Mouse (Mus musculus) urinary bladder, postnatal 4 days (tissue): ENCODE results near the gene D930048N14Rik.
"Not testable (repeated sequence)": the region's sequence is repeated elsewhere in the genome, so short reads cannot be mapped to it uniquely, and the experiment has no call there.

Experiments
- DNase-seq, 2 experiments: peaks; one replicate each; pipeline ENCODE4 v3.0.0; 2021 to 2022; ENCODE audit warnings: low spot score in 2 of 2

The D930048N14Rik gene

DNA sequence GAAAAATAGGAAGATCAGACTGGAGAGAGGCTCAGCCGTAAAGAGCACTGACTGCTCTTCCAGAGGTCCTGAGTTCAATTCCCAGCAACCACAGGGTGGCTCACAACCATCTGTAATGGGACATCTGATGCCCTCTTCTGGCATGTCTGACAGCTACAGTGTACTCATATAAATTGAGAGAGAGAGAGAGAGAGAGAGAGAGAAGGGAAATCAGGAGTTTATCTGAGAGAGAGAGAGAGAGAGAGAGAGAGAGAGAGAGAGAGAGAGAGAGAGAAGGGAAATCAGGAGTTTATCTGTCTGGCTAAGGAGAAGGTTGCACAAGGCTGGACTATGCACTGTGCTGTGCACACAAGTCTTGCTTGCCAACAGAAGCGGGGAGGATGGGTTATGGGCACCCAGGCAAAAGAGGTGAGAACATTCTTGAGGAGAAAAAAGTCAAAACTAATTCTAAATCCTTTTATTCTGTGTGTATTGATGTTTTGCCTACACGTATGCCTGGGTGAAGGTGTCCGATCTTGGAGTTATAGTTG, 2.2 kb downstream of the D930048N14Rik start:
- no peak for DNase-seq

DNA sequence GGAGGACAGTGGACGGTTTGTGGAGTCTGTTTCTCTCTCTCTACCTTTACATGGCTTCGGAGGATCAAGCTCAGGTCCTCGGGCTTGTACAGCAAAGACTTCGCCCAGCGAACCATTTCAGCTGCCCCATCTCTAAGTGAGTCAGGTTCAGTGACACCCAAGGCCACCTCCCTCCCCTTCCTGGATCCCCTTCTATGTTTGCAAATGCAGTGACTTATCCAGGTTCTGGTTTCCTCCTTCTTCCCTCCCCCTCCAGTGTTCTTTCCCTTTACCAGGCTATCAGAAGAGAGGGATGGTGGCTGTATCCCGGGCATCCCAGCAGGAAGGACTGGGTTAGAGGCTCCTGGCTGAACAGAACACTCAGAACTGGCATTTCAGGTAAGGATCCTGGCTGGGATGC, 3.0 kb downstream of the D930048N14Rik start:
- DNase-seq, result no peak

DNA sequence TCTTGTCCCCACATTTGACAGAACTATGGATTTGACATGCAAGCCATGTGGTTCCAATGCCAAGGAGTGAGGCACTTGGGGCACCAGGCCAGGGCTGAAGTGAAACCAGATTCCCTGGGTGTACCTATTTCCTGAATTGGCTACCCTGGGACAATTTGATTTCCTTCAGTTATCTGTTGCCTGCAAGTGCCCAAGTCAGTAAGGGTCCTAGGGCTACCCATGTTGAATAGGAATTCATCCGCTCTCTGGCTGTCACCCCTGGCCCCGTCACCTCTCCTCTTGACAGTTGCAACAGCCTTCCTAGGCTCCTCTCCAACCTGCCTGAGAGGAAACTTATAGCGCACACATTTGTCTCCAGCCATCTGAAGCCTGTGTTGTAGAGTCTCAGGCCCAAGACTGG, 4.1 kb downstream of the D930048N14Rik start:
- no peak for DNase-seq

DNA sequence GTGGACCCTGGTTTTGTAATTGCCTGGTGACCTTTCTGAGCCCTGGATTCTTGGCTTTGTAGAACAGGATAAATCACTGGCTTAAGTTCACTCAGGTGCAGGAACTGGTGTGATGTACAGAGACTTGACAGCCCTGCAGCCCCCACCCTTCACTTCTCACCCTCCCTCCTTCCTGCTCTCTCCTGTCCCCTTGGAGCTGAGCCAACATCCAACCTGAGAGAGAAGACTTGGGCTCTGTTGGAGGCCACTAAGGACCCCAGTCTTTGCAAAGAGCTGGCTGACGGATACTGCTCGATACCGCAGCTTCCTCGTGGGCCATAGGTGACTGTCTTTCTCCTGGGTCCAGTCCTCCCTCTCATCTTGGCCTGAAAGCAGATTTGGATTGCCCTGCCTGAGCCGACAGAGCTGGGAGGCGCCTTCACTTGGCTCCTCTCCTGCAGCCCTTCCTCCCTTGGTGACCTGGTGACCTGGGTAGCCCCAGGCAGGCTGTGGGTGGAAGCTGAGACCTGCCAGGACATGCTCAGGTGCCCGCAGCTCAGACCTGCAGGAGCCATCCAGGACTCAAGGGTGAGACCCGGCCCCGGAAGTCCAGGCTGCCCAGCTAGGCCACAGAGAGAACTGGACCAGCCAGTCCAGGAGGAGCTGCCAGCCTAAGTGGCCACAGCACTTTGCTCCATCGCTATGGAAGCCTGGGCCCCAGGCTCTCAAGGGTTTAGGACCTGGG, 6.2 kb downstream of the D930048N14Rik start:
- no peak for DNase-seq

DNA sequence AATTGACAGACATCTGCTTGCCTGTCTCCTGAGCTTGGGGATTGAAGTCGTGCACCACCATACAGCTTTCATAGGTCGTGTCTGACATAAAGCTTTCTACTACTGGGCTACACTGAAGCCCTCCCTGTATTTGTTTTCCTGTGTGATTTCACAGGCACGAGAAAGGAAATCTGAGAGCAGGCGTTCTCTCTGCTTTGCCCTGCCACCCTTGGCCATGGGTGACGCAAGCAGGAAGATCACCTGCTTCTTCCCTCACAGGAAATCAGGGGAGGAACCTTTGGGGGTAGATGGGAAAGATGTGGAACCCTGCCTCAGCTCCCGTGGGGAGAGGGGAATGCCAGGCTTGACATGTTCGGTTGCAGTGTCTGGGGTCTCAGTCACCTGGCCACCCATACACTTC, 7.5 kb downstream of the D930048N14Rik start:
- no peak for DNase-seq

DNA sequence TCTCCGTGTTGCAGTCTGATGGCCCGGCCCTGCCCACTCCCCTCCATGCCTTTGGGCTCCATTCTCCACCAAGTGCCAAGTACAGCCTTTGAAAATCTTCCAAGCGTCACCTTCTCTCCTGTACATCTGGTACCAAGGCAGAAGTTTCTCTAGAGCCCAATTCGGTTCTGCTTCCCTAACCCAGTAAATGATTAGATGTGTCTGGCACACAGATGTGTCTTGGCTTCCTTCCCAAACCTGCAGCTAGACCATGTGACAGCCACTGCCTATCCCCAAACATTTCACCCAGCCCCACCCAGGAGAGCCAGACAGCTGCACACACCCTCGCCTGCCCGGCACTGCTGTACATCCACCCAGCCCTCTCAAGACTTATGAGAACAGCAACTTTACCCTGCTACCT, 8.0 kb downstream of the D930048N14Rik start:
- no peak for DNase-seq

DNA sequence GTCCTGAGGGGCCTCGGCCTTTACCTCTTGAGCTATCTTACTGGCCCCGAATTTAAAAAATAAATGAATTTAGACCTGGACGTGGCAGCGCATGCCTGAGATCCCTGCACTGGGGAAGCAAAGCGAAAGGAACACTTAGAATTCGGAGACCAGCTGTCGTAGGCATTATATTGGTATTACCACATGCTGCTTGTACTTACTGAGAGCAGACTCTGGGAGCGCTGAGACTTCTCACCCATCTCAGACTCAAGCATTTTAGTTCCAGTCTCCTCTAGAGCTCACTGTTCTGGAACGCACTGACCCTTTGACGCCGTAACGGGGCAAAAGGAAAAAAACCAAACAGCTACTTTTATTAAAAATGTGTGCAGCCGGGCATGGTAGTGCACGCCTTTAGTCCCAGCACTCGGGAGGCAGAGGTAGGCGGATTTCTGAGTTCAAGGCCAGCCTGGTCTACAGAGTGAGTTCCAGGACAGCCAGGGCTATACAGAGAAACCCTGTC, 11.2 kb downstream of the D930048N14Rik start:
- no peak for DNase-seq

DNA sequence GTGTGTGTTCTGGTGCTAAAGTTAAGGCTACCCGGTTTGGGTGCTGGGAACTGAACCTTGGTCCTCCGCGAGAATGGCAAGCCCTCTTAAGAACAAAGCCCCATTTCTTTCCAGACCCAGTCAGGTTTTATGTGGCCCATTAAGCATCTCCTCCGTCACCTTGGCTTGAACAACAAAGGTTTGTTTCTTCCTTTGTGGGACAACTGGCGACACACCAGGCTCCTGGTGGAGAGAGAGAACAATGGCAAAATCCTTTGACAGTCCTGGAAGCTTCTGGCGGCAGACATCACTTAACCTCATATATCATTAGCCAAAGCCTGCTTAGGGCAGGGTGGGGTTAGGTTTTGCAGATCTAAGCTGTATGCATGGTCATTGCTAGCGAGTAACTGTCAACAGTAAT, 11.9 kb downstream of the D930048N14Rik start:
- DNase-seq, result no peak

DNA sequence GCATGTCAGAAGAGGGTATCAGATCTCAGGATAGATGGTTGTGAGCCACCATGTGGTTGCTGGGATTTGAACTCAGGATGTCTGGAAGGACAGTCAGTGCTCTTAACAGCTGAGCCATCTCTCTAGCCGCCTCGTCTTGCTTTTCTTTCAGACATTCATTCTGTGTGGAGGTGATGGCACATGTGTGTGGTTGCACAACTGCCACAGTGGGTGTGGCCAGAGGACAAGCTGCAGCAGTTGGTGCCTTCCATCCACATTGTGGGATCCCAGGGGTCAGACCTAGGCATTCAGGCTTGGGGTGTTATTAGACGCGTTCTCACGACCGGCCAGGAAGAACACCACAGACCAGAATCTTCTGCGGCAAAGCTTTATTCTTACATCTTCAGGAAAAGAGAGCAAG, 14.0 kb downstream of the D930048N14Rik start:
- not testable (repeated sequence) for DNase-seq

DNA sequence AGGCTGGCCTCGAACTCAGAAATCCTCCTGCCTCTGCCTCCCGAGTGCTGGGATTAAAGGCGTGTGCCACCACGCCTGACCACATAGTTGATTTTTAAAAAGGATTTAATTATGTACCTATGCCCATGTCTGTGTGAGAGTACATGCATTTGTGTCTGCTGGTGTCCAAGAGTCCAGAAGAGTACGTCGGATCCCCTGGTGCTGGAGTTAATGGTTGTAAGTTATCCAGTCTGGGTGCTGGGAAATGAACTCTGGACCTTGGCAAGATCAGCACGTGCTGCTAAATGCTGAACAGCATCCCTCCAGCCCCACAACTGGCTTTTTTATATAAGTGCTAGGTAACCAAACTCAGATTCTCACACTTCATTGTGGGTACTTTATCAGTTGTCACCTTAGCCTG, 20.1 kb downstream of the D930048N14Rik start:
- no peak for DNase-seq

DNA sequence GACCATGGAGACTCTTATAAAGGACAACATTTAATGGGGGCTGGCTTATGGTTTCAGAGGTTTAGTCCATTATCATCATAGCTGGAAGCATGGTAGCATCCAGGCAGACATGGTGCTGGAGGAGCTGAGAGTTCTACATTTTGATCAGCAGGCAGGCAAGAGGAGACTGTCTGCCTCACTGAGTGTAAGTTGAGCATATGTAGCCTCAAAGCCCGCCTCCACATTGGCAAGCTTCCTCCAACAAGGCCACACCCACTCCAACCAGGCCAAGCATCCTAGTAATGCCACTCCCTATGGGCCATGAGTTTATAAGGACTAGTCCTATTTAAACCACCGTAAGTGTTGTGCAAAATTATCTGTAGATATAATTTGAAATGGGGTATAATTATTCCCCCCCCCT, 20.6 kb downstream of the D930048N14Rik start:
- no peak for DNase-seq

DNA sequence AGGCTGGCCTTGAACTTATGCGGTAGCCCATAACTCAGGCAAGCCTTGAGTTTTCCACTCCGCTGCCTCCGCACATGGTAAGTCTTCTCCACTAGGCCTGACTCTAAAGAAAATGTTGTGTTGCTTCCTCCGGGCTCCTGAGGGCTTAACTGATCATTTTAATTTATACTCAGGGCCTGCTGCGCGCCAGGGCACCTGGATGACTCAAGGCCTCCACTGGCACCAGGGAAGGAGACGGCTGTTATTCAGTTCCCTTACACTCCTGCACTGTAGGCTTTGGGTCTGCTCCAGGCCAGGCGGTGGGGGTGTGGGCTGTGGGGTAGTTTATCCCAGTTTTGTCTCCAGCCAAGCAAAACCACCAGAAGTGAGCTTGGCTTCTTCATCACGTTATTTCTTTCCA, 22.5 kb downstream of the D930048N14Rik start:
- DNase-seq, result no peak

DNA sequence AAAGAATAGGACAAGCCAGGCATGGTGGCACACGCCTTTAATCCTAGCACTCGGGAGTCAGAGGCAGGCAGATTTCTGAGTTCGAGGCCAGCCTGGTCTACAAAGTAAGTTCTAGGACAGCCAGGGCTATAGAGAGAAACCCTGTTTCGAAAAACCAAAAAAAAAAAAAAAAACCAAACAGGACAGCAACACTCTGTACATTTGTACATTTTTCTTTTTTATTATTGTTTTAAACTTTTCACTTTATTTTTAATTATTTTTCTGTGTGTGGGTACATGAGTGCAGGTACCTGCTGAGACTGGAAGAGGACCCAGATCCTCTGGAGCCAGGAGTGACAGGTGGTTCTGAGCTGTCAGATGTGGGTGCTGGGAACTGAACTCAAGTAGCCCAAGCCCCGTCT, 24.6 kb downstream of the D930048N14Rik start:
- no peak for DNase-seq

DNA sequence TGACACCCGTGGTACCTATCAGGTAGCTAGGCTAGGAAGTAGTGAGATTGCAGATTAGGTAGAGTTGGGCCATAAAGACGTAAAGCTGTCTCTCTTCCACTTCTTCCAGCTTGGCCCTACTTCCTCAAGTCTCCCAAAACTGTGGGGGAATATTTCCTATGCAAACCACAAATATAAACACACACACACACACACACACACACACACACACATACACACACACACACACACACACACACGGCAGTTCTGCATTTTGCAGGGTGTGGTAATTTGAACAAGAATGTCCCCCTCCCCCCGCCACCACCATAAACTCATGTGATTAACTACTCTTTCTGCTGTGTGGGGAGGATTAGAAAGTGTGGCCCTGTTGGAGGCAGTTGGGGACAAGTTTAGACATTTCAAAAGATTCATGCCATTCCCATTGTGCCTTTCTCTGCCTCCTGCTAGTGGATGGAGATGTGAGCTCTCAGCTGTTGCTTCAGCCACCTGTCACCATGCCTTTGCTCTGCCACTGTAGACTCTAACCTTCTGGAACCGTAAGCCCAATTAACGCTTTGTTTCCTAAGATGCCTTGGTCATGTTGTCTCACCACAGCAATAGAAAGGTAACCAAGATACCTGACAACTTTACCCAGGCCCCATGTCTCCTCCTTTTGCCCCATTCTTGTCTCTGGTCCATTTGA, 27.1 kb downstream of the D930048N14Rik start:
- no peak for DNase-seq

DNA sequence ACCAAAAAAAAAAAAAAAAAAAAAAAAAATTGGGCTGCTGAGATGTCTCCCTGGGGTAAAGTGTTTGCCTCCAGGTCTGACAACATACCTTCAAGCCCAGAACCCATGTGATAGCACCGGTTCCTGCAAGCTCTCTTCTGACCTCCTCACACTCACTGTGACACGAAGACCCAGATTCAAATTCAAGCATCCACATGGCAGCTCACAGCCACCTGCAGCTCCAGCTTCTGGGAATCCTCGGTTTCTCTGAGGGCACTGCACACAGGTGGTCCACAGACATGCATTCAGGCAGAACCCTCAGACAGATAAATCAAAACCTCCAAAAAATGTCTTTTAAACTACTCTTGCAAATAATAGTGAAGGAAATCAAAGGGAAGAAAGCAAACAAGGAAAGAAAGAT, 28.7 kb downstream of the D930048N14Rik start:
- peak in 1 of 2 experiments; percentile 50 for DNase-seq

DNA sequence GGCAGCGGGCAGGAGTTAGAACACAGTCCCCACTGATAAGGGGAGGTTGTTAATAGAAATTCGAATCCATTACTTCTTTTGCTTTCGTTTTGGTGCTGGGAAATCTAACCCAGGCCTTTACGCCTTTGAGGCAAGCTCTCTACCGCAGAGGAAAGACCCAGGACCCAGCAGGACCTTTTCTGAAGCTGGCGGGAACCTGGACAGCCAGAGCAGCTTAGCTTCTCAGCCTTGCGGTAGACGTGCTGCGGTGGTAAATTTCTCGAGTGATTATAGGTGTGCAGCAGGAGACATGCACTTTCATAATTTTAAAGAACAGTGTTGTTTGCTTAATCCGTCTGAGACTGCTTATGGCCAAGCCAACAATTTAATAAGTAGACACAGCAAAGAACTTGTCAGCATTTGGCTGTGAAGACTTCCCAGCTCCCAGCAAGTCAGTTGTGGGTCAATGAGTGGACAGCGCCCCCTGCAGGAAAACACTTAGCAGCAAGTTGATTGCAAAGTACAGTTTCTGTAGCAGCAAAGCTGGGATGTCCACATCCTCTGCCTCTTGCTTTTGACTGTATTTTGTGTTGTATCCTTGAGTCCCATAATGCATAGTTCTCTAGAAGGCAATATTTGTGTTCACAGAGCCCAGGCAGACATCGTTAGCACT, 30.7 kb downstream of the D930048N14Rik start:
- DNase-seq, result peak; percentile 76 to 89

DNA sequence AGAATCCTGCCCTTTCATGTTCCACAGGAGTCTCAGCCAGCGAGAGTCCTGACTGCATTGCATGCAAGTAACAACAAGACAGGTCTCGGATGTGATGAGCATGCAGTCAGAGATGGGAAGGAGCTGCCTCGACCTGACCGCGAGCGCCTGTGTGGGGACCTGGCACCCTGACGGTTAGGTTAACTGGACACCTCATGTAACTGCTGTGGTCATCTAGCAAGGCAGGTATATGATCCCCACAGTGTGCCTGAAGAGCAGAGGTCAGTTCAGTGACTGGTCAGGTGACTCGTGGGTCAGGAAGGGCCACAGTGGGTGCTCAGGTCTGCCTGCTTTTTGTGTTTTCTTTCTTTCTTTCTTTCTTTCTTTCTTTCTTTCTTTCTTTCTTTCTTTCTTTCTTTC, 31.2 kb downstream of the D930048N14Rik start:
- DNase-seq, result peak in 1 of 2 experiments; percentile 54

DNA sequence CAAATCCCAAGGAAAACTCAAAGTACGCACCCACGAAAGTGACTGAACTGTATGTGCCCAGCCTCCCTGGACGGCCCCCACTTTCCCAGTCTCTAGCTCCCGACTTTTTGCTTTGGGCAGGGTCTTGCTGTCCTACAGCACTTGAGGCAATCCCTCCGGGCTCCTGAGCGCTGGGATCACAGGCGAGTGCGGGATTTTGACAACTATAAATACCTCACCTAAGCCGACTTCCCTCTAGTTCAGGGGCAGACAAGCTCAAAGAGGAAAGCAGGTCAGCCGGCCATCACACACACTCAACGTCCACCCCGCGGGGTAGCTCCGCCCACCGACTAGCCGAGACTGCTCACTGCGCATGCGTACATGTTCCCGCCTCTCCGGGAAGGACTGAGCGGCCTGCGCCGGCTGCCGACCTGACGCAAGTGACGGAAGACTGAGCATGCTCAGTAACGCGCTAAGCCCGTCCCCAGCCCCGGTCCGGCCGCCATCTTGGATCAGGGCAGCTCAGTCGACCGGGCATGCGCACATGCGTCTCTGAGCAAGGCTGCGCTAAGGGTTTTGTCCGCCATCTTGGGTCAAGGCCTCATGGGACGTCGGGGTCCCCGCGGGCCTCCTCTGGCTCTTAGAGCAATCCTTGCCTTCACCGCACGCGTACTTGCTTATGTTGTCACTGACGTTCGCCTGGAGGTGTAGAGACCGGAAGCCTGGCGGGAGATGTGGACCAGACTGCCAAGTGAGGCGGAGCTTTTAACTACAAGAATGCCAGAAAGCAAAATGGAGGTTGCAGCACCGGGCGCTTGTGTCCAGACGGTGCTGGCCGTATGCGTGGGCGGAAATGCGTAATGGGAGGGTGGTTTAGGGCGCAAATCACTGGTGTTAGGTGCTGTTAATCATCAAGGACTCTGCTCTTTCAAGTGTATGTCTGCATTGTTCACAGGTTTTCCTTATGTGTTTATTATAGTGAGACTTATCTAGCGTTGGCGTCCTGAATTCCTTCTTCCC, 37.9 kb downstream of the D930048N14Rik start, which contains the start of gene 0610009B22Rik:
0610009B22Rik (minus strand) TSS at position 545 of the 999 bp plus-strand sequence.
- peak; percentile 100 for DNase-seq

DNA sequence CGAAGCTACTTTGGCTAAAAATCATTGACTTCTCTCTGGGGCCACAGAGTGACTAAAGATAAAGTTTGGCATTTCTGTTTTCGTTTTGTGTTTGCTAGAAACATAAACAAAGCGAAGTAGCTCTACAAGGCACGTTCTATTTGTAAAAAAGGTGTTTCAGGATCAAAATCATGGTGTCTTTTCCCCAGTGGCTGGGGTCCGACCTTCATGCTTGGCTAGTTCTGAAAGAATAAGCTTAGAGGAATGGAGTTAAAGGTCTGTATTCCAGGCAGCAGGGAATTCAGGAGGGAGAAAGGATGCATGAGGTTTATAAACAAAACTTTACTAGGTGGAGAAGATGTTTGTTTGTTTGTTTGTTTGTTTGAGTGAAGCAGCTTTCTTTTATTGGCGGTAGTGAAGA, 38.6 kb downstream of the D930048N14Rik start:
- DNase-seq, result no peak

DNA sequence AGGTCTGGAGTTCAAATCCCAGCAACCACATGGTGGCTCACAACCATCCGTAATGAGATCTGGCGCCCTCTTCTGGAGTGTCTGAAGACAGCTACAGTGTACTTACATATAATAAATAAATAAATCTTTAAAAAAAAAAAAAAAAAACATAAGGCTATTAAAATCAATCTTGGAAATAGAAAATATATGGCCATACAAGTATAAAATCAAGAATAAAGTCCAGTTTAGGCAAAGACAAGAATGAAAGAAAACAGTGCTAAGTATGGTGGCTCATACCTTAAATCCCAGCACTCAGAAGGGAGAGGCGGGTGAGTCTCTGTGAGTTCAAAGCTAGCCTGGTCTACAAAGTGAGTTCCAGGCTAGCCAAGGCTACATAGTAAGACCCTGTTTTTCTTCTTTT, 39.8 kb downstream of the D930048N14Rik start:
- not testable (repeated sequence) for DNase-seq

DNA sequence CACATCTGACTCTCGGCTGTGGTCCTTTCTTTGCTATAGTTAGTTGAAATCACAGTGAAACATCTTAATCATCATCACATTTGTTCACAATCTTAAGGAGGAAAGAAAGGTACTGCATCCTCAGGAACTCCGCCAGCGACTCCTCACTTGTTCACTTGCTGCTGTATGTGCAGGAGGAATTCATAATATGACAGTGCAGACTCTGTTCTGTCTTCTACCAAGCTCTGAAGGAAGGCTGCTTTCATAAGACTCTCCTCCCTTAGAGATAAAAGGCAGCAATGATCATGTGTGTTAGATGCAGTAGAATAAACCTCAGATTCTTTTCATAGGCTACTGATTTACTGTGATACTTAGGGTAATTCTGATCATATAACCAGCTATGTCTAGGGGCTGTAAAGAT, 44.2 kb downstream of the D930048N14Rik start:
- no peak for DNase-seq
